Mouse (Mus musculus) neural tube, embryonic 12.5 days (tissue): ENCODE measurements around the gene Lrrc46. TPM values are rescaled to one million over a fixed set of nuclear protein-coding genes. Genes with fewer than 3 reads are reported as not detected.

ENCODE experiments used
- ATAC-seq: fragments of 200-750 bp; cut with Nextera tagmentation; 2 replicates; pipeline ENCODE4 v1.8.0; 2017; ENCODE audit warnings: low read depth, mild to moderate bottlenecking, moderate TSS enrichment, moderate library complexity; ENCODE audit not compliant: low FRiP score
- H3K27ac ChIP-seq: fragments of 300-500 bp; sonication (generic); 2 replicates; pipeline ENCODE4 v1.5.1; 2016
- H3K27me3 ChIP-seq: fragments of 300-500 bp; sonication (generic); replicated peaks from 2 replicates; pipeline ENCODE4 v1.6.1; 2016; ENCODE audit warnings: mild to moderate bottlenecking
- H3K36me3 ChIP-seq: fragments of 300-500 bp; sonication (generic); 2 replicates; pipeline ENCODE4 v1.6.1; 2016; ENCODE audit warnings: mild to moderate bottlenecking
- H3K4me1 ChIP-seq: fragments of 300-500 bp; sonication (generic); 2 replicates; pipeline ENCODE4 v1.6.1; 2016
- H3K4me2 ChIP-seq: fragments of 300-500 bp; sonication (generic); replicated peaks from 2 replicates; pipeline ENCODE4 v1.6.1; 2016; ENCODE audit warnings: mild to moderate bottlenecking
- H3K4me3 ChIP-seq: fragments of 300-500 bp; sonication (generic); 2 replicates; pipeline ENCODE4 v1.5.1; 2016
- H3K9ac ChIP-seq: fragments of 300-500 bp; sonication (generic); 2 replicates; pipeline ENCODE4 v1.6.1; 2016; ENCODE audit warnings: mild to moderate bottlenecking
- H3K9me3 ChIP-seq: fragments of 300-500 bp; sonication (generic); 2 replicates; pipeline ENCODE4 v1.6.1; 2016; ENCODE audit warnings: mild to moderate bottlenecking
- WGBS: fragments of 180-500 bp; shearing (Covaris S2); methylation state at CpG from one replicate; pipeline ENCODE4 v1.1.7; 2016; 5-methylcytosine and 5-hydroxymethylcytosine counted together
- polyA plus RNA-seq: library from polyadenylated mRNA; unstranded; fragments of >200 nt; fragmentation: Nextera tagmentation; extraction: Ambion mirVana; gene quantifications from 2 replicates; pipeline ENCODE4 v1.2.1, GENCODE M21; 2016

Lrrc46 gene
- polyA plus RNA-seq, 1 experiment from 2014 or later = 2.9 TPM

GRCm38 (mm10) chr11:97066656-97067360 lies 25.6 kb upstream of the Lrrc46 start:
- Histone ChIP-seq H3K9me3 (no peaks in the 10 kb centered on the region), H3K36me3 (peaks cover 24% of the 10 kb centered on the region), H3K4me3 (no peak overlapping the region), H3K27ac (no peak overlapping the region), H3K4me2 (no peak overlapping the region), H3K4me1 (no peaks in the 10 kb centered on the region), H3K27me3 (no peaks in the 10 kb centered on the region), H3K9ac (no peak overlapping the region)
- no peak for ATAC-seq
- WGBS = 45% methylated on average over 22 of the region's 22 CpGs

- no peak overlapping the region for H3K4me2 ChIP-seq
- H3K36me3 ChIP-seq = peaks cover 35% of the 10 kb centered on the region
- H3K4me3 ChIP-seq = no peak overlapping the region
- H3K27me3 ChIP-seq = no peaks in the 10 kb centered on the region
- 92% methylated on average over 12 of the region's 12 CpGs for WGBS
- no peaks in the 10 kb centered on the region for H3K4me1 ChIP-seq
- no peak overlapping the region for H3K9ac ChIP-seq
- H3K27ac ChIP-seq = no peak overlapping the region
- no peak for ATAC-seq
- H3K9me3 ChIP-seq = no peaks in the 10 kb centered on the region
Measured at GRCm38 (mm10) chr11:97065538-97066295, 24.5 kb upstream of the Lrrc46 start.

- ATAC-seq = no peak
- Histone ChIP-seq H3K36me3 (peaks cover 49% of the 10 kb centered on the region), H3K9ac (no peak overlapping the region), H3K27me3 (no peaks in the 10 kb centered on the region), H3K4me3 (no peak overlapping the region), H3K27ac (no peak overlapping the region), H3K4me2 (no peak overlapping the region), H3K9me3 (no peaks in the 10 kb centered on the region), H3K4me1 (no peaks in the 10 kb centered on the region)
- WGBS = 87% methylated on average over 3 of the region's 3 CpGs
Measured at GRCm38 (mm10) chr11:97063921-97064295, 22.7 kb upstream of the Lrrc46 start.

GRCm38 (mm10) chr11:97063274-97063920 lies 22.2 kb upstream of the Lrrc46 start:
- no peak overlapping the region for H3K9ac ChIP-seq
- H3K4me1 ChIP-seq = no peaks in the 10 kb centered on the region
- no peaks in the 10 kb centered on the region for H3K27me3 ChIP-seq
- peaks cover 43% of the 10 kb centered on the region for H3K36me3 ChIP-seq
- no peak overlapping the region for H3K4me2 ChIP-seq
- no peak for ATAC-seq
- WGBS = 60% methylated on average over 9 of the region's 9 CpGs
- no peak overlapping the region for H3K4me3 ChIP-seq
- H3K27ac ChIP-seq = no peak overlapping the region
- no peaks in the 10 kb centered on the region for H3K9me3 ChIP-seq

- Histone ChIP-seq H3K4me3 (no peak overlapping the region), H3K27me3 (no peaks in the 10 kb centered on the region), H3K36me3 (peaks cover 49% of the 10 kb centered on the region), H3K4me1 (peaks cover 22% of the 10 kb centered on the region), H3K9ac (no peak overlapping the region), H3K27ac (no peak overlapping the region), H3K4me2 (peak overlapping the region; percentile 90), H3K9me3 (no peaks in the 10 kb centered on the region)
- 26% methylated on average over 11 of the region's 11 CpGs for WGBS
- no peak for ATAC-seq
Measured at GRCm38 (mm10) chr11:97052219-97052646, 11.0 kb upstream of the Lrrc46 start.

GRCm38 (mm10) chr11:97050944-97051586 lies 9.9 kb upstream of the Lrrc46 start:
- H3K4me2 ChIP-seq = peak overlapping the region; percentile 90
- H3K27me3 ChIP-seq = no peaks in the 10 kb centered on the region
- peaks cover 22% of the 10 kb centered on the region for H3K4me1 ChIP-seq
- H3K9me3 ChIP-seq = no peaks in the 10 kb centered on the region
- ATAC-seq = no peak; the same call in 1 of the 2 replicates
- peaks cover 46% of the 10 kb centered on the region for H3K36me3 ChIP-seq
- peak overlapping the region; percentile 78 for H3K9ac ChIP-seq
- peak overlapping the region; percentile 59 for H3K4me3 ChIP-seq
- H3K27ac ChIP-seq = no peak overlapping the region
- WGBS = 30% methylated on average over 13 of the region's 13 CpGs

GRCm38 (mm10) chr11:97050216-97050943 lies 9.2 kb upstream of the Lrrc46 start, which contains the start of gene Osbpl7:
Gene Osbpl7, plus strand, starts transcription at chr11:97050628.
- H3K36me3 ChIP-seq = peaks cover 43% of the 10 kb centered on the region
- WGBS = 7% methylated on average over 18 of the region's 18 CpGs
- H3K4me3 ChIP-seq = peak within 1 kb of the TSS; percentile 59
- H3K9me3 ChIP-seq = no peaks in the 10 kb centered on the region
- H3K9ac ChIP-seq = peak within 1 kb of the TSS; percentile 78
- H3K27me3 ChIP-seq = no peaks in the 10 kb centered on the region
- H3K27ac ChIP-seq = no peak within 1 kb of the TSS
- H3K4me2 ChIP-seq = peak within 1 kb of the TSS; percentile 90
- H3K4me1 ChIP-seq = peaks cover 22% of the 10 kb centered on the region
- peak; percentile 80 for ATAC-seq

GRCm38 (mm10) chr11:97049492-97050085 lies 8.4 kb upstream of the Lrrc46 start:
- H3K9ac ChIP-seq = no peak overlapping the region
- ATAC-seq = no peak
- H3K27me3 ChIP-seq = no peaks in the 10 kb centered on the region
- no peaks in the 10 kb centered on the region for H3K9me3 ChIP-seq
- 80% methylated on average over 6 of the region's 6 CpGs for WGBS
- H3K4me1 ChIP-seq = peaks cover 22% of the 10 kb centered on the region
- H3K36me3 ChIP-seq = peaks cover 40% of the 10 kb centered on the region
- H3K27ac ChIP-seq = no peak overlapping the region
- no peak overlapping the region for H3K4me2 ChIP-seq
- H3K4me3 ChIP-seq = no peak overlapping the region

GRCm38 (mm10) chr11:97048090-97048650 lies 7.0 kb upstream of the Lrrc46 start:
- Histone ChIP-seq H3K36me3 (peaks cover 33% of the 10 kb centered on the region), H3K9ac (no peak overlapping the region), H3K4me2 (no peak overlapping the region), H3K27me3 (no peaks in the 10 kb centered on the region), H3K9me3 (no peaks in the 10 kb centered on the region), H3K4me3 (no peak overlapping the region), H3K27ac (no peak overlapping the region), H3K4me1 (peaks cover 22% of the 10 kb centered on the region)
- WGBS = 87% methylated on average over 8 of the region's 8 CpGs
- ATAC-seq = no peak

GRCm38 (mm10) chr11:97045861-97046260 lies 4.7 kb upstream of the Lrrc46 start:
- Histone ChIP-seq H3K4me1 (peaks cover 15% of the 10 kb centered on the region), H3K4me2 (no peak overlapping the region), H3K27me3 (no peaks in the 10 kb centered on the region), H3K4me3 (no peak overlapping the region), H3K36me3 (peaks cover 33% of the 10 kb centered on the region), H3K27ac (no peak overlapping the region), H3K9me3 (no peaks in the 10 kb centered on the region), H3K9ac (no peak overlapping the region)
- no peak for ATAC-seq
- 81% methylated on average over 7 of the region's 7 CpGs for WGBS

- Histone ChIP-seq H3K4me1 (peaks cover 8% of the 10 kb centered on the region), H3K27ac (no peak overlapping the region), H3K4me3 (no peak overlapping the region), H3K36me3 (peaks cover 33% of the 10 kb centered on the region), H3K4me2 (no peak overlapping the region), H3K9me3 (no peaks in the 10 kb centered on the region), H3K9ac (no peak overlapping the region), H3K27me3 (no peaks in the 10 kb centered on the region)
- 99% methylated on average over 8 of the region's 8 CpGs for WGBS
- no peak for ATAC-seq
Measured at GRCm38 (mm10) chr11:97044902-97045301, 3.7 kb upstream of the Lrrc46 start.
